Mouse (Mus musculus) erythroblast, embryonic 14.5 days (primary cell): ENCODE results near the gene Cyp2c69. TPM values are rescaled to one million over a fixed set of nuclear protein-coding genes. Genes with fewer than 3 reads are reported as not detected.
"Not testable (repeated sequence)": the region's sequence is repeated elsewhere in the genome, so short reads cannot be mapped to it uniquely, and the experiment has no call there.

Experiments used
- H3K27me3 ChIP-seq: 2 replicates; pipeline ENCODE4 v1.6.1; 2012; ENCODE audit warnings: inconsistent platforms; ENCODE audit not compliant: control insufficient read depth
- H3K36me3 ChIP-seq: 2 replicates; pipeline ENCODE4 v1.6.1; 2012; ENCODE audit warnings: mild to moderate bottlenecking, inconsistent platforms; ENCODE audit not compliant: control insufficient read depth
- H3K4me1 ChIP-seq: 2 replicates; pipeline ENCODE4 v1.6.1; 2012; ENCODE audit warnings: inconsistent platforms; ENCODE audit not compliant: control insufficient read depth
- H3K4me3 ChIP-seq: replicated peaks from 2 replicates; pipeline ENCODE3; 2012; ENCODE audit warnings: moderate library complexity, mild to moderate bottlenecking, inconsistent platforms
- H3K9me3 ChIP-seq: 2 replicates; pipeline ENCODE4 v1.6.1; 2012; ENCODE audit warnings: low read length, inconsistent platforms, mixed read lengths; ENCODE audit not compliant: control insufficient read depth
- GATA1 ChIP-seq: IDR thresholded peaks from 2 replicates; pipeline ENCODE4 v1.6.1; 2012; ENCODE audit warnings: low read length, inconsistent platforms, mixed read lengths
- TAL1 ChIP-seq: IDR thresholded peaks from 3 replicates; pipeline ENCODE4 v1.6.1; 2012; ENCODE audit warnings: low read length, inconsistent platforms, mixed read lengths
- polyA plus RNA-seq: library from polyadenylated mRNA; stranded (reverse); fragments of >175 nt; gene quantifications from 2 replicates; pipeline ENCODE4 v1.2.3, GENCODE M21; 2012

Gene Cyp2c69
- not detected in 2 replicates for polyA plus RNA-seq

GRCm38 (mm10) chr19:39886699-39887098 lies at the start of gene Cyp2c69:
Gene Cyp2c69 (minus strand): TSS chr19:39886799.
- H3K27me3 ChIP-seq, H3K36me3 ChIP-seq, H3K4me1 ChIP-seq, H3K4me3 ChIP-seq, H3K9me3 ChIP-seq: not testable (repeated sequence)

DNA sequence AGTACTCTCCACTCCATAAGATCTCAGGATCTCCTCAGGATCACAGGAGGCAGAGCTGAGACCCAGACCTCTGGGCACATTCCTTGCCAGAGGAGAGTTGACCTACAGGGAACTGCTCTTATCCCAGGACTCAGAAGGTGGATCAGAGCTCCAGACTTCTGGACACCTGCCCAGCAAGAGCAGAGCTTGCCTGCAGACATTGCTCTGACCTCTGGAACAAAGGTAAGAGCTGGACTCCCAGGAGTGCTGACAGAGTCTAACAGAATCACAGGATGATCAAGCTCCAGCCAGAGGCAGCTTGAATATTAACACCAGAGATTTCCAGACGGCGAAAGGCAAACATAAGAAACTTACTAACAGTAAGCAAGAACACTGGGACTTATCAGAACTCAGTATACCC lies 48.8 kb upstream of the Cyp2c69 start:
- no peaks in the 10 kb centered on the region for H3K36me3 ChIP-seq
- H3K4me3 ChIP-seq = no peak overlapping the region
- TF ChIP-seq TAL1 (no peak), GATA1 (no peak)
- H3K27me3 ChIP-seq = no peaks in the 10 kb centered on the region
- no peaks in the 10 kb centered on the region for H3K4me1 ChIP-seq
- peaks cover 7% of the 10 kb centered on the region; the same call in 1 of the 2 replicates for H3K9me3 ChIP-seq

DNA sequence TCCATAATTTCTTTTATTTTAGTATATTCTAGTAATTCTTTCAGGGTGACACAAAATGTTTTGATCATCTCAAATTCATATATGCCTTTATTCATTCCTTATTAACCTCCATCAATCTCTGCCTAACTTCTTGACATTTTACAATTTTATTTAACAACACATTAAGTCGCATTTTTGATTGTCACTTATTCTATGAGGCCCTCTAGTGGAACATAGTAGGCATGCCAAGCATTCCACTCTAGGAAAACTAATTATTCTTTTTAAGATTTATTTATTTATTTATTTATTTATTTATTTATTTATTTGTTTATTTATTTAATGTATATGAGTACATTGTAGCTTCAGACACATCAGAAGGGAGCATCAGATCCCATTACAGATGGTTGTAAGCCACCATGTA lies 43.4 kb upstream of the Cyp2c69 start:
- no peak overlapping the region for H3K4me3 ChIP-seq
- no peak for TF ChIP-seq TAL1
- TF ChIP-seq GATA1 = no peak

GRCm38 (mm10) chr19:39901656-39902055 lies 15.1 kb upstream of the Cyp2c69 start:
- no peak for TF ChIP-seq GATA1
- TF ChIP-seq TAL1 = no peak
- Histone ChIP-seq H3K9me3 (peaks cover 9% of the 10 kb centered on the region), H3K27me3 (no peaks in the 10 kb centered on the region), H3K4me3 (no peak overlapping the region), H3K36me3 (no peaks in the 10 kb centered on the region), H3K4me1 (no peaks in the 10 kb centered on the region)

More for the DNA sequence above, 43.4 kb upstream of the Cyp2c69 start:
- no peaks in the 10 kb centered on the region for H3K36me3 ChIP-seq
- no peaks in the 10 kb centered on the region for H3K27me3 ChIP-seq
- peaks cover 6% of the 10 kb centered on the region; the same call in 1 of the 2 replicates for H3K9me3 ChIP-seq
- H3K4me1 ChIP-seq = no peaks in the 10 kb centered on the region

DNA sequence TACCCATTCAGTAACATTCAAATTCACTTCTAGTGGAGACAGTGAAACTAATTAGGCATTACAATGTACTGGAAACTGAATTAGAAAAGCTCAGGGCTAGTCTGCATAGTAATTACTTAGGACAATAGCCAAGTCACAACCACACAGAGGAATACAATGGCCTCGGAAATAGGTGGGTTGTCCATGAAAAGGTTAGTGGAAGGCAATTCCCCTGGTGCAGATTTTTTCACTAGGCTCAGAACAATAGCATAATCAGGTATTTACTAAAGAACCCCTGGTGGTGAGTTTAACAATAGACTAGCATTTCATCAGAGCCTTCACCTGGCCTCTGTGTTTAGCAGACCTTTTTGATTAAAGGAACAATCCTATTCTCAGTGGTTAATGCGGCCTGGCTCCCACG lies 3.5 kb upstream of the Cyp2c69 start:
- not testable (repeated sequence) for H3K36me3 ChIP-seq, H3K27me3 ChIP-seq, H3K4me1 ChIP-seq, H3K4me3 ChIP-seq, H3K9me3 ChIP-seq

DNA sequence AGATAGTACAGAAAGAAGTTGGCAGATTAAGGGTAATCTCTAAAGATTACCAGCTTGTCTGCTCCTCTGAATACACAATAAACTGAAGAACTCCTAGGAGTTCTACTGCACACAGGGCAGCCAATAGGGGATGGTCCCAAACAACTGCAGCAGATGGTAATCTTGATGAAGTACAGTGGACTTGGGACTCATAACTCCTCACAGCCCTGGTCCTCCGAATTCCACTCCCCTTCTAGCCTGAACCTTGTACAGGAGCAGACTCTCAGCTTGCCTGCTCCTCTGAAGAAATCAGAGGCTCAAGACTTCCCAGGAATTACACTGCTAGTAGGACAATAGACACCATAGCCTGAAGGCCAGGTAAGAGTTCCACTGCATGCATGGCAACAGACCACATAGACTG lies 20.5 kb downstream of the Cyp2c69 start:
- Histone ChIP-seq H3K36me3 (no peaks in the 10 kb centered on the region), H3K4me1 (no peaks in the 10 kb centered on the region), H3K9me3 (peaks cover 2% of the 10 kb centered on the region; the same call in 1 of the 2 replicates), H3K4me3 (no peak overlapping the region), H3K27me3 (no peaks in the 10 kb centered on the region)
- TF ChIP-seq TAL1 (no peak), GATA1 (no peak)

- H3K4me1 ChIP-seq, H3K27me3 ChIP-seq, H3K36me3 ChIP-seq, H3K9me3 ChIP-seq, H3K4me3 ChIP-seq: not testable (repeated sequence)
These were observed 65.7 kb downstream of the Cyp2c69 start for GRCm38 (mm10) chr19:39820931-39821330.

- H3K4me1 ChIP-seq, H3K9me3 ChIP-seq, H3K27me3 ChIP-seq, H3K4me3 ChIP-seq, H3K36me3 ChIP-seq: not testable (repeated sequence)
These were observed 70.2 kb downstream of the Cyp2c69 start for GRCm38 (mm10) chr19:39816400-39816799.

- not testable (repeated sequence) for H3K4me3 ChIP-seq, H3K36me3 ChIP-seq, H3K9me3 ChIP-seq, H3K27me3 ChIP-seq, H3K4me1 ChIP-seq
These were observed 70.6 kb downstream of the Cyp2c69 start for GRCm38 (mm10) chr19:39815991-39816390.

DNA sequence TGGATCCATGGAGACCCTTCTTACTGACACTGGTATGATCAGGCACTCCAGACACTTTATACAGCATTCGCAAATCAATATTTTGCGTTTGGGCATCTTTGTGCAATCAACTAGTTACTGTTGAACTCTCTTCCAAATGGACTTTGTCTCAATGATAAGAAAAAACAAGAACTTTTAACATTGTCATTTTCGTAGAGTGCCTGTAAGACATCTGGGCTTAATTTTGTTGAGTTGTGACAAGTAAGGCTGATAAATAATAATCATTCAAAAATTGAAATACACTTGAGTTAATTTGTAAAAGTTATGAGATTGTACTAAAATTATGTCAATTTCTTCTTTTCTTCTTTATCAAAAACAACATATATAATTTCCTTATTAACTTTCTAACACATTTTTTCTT lies 73.9 kb downstream of the Cyp2c69 start, which contains the start of gene Cyp2c40:
Cyp2c40 (minus strand) TSS at position 101 of the 400 bp plus-strand sequence.
- H3K4me3 ChIP-seq, H3K9me3 ChIP-seq, H3K36me3 ChIP-seq, H3K4me1 ChIP-seq, H3K27me3 ChIP-seq: not testable (repeated sequence)

Other genes with a start within 250 kb of the Cyp2c69 start
- gene Cyp2c67, start 237.7 kb downstream of the Cyp2c69 start, polyA plus RNA-seq = not detected in 2 replicates
- gene Cyp2c68, start 145.7 kb downstream of the Cyp2c69 start, polyA plus RNA-seq = 0.02 TPM in 1 of 2 replicates, not detected in the other
- not detected in 2 replicates for gene Cyp2c40, start 74.0 kb downstream of the Cyp2c69 start, polyA plus RNA-seq
- gene Cyp2c37, start 105.6 kb upstream of the Cyp2c69 start, polyA plus RNA-seq = not detected in 2 replicates
- not detected in 2 replicates for gene Cyp2c54, start 187.0 kb upstream of the Cyp2c69 start, polyA plus RNA-seq
- gene Cyp2c50, start 202.9 kb upstream of the Cyp2c69 start, polyA plus RNA-seq = 0.07 TPM in 1 of 2 replicates, not detected in the other